Mouse (Mus musculus) stomach, embryonic 14.5 days (tissue): Measurements from ENCODE around the gene Gm17334. TPM values are rescaled to one million over a fixed set of nuclear protein-coding genes. Genes with fewer than 3 reads are reported as not detected.

Experiments used
- ATAC-seq: fragments of 200-750 bp; cut with Nextera tagmentation; 2 replicates; pipeline ENCODE4 v1.8.0; 2017; ENCODE audit warnings: low read depth, moderate TSS enrichment; ENCODE audit not compliant: insufficient number of reproducible peaks, insufficient read depth, low FRiP score
- H3K27ac ChIP-seq: fragments of 300-500 bp; sonication (generic); 2 replicates; pipeline ENCODE4 v1.5.1; 2014; ENCODE audit warnings: mild to moderate bottlenecking, low read length, moderate library complexity, mixed read lengths
- H3K27me3 ChIP-seq: fragments of 300-500 bp; sonication (generic); 2 replicates; pipeline ENCODE4 v1.6.1; 2014; ENCODE audit warnings: low read length, control low read depth, mixed read lengths; ENCODE audit not compliant: control insufficient read depth, insufficient read depth
- H3K36me3 ChIP-seq: fragments of 300-500 bp; sonication (generic); 2 replicates; pipeline ENCODE4 v1.6.1; 2014; ENCODE audit warnings: mild to moderate bottlenecking, control low read depth, low read length, moderate library complexity, mixed read lengths; ENCODE audit not compliant: control insufficient read depth, insufficient read depth
- H3K4me1 ChIP-seq: fragments of 300-500 bp; sonication (generic); 2 replicates; pipeline ENCODE4 v1.6.1; 2014; ENCODE audit warnings: low read length, control low read depth, mixed read lengths; ENCODE audit not compliant: control insufficient read depth, insufficient read depth
- H3K4me2 ChIP-seq: fragments of 300-500 bp; sonication (generic); replicated peaks from 2 replicates; pipeline ENCODE4 v1.6.1; 2014; ENCODE audit warnings: low read depth, low read length, control low read depth
- H3K4me3 ChIP-seq: fragments of 300-500 bp; sonication (generic); 2 replicates; pipeline ENCODE4 v1.5.1; 2014; ENCODE audit warnings: low read depth, low read length, control low read depth
- H3K9ac ChIP-seq: fragments of 300-500 bp; sonication (generic); replicated peaks from 2 replicates; pipeline ENCODE4 v1.6.1; 2014; ENCODE audit warnings: low read depth, mild to moderate bottlenecking, control low read depth, low read length, moderate library complexity, mixed read lengths
- H3K9me3 ChIP-seq: fragments of 300-500 bp; sonication (generic); 2 replicates; pipeline ENCODE4 v1.6.1; 2016; ENCODE audit warnings: low read depth, low read length, control low read depth; ENCODE audit not compliant: control insufficient read depth
- WGBS: fragments of 180-500 bp; shearing (Covaris S2); extraction: QIAGEN DNeasy Blood & Tissue Kit; methylation state at CpG from one replicate; pipeline ENCODE4 v1.1.7; 2014; 5-methylcytosine and 5-hydroxymethylcytosine counted together
- polyA plus RNA-seq: library from polyadenylated mRNA; unstranded; fragments of >200 nt; fragmentation: Nextera tagmentation; extraction: Ambion mirVana; gene quantifications from 2 replicates; pipeline ENCODE4 v1.2.1, GENCODE M21; 2014

Gene Gm17334
- polyA plus RNA-seq, result 0.46 TPM in 1 of 2 replicates, not detected in the other

DNA sequence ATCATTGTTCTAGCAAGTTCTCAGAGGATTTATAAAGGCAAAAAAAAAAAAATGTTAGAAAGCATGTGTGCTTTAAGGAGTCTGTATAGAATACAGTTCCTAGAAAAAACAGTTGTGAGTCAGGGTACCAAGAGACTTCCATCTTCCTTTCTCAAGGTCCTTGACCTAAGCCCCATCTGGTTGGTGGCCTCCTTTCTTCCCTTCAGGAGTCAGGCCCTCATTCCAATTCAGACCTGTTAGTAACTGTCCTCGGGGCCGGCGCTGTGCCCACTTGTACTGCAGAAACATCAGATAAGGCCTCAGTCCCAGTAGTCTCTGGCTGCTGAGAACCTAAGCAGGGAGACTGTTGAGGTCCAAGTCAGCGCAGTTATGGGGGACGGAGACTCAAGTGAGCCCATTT lies at the start of gene Gm17334:
Gene Gm17334, minus strand, starts transcription at position 101 of the 400 bp plus-strand sequence.
- H3K4me2 ChIP-seq, result no peak within 1 kb of the TSS
- H3K9ac ChIP-seq, result no peak within 1 kb of the TSS
- no peak within 1 kb of the TSS for H3K4me3 ChIP-seq

DNA sequence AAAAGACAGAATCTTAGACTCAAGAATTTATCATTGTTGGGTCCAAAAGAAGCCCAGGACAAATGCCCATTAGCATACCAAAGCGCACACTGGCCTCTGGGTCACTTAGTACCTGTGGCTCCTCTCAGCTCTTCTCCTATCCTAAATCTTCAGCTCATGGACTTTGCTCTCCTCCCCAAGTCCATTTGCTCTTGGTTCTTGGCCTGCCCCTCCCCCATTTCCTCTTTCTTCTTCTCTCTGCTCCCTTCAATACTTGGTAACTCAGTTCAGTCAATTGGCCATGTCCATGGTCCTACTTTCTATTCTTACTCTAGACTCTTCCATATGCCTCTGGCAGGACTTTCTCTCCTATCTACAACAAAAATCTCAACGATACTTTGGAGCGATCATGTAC lies 49.0 kb upstream of the Gm17334 start:
- 93% methylated on average over 3 of the region's 3 CpGs for WGBS
- no peak for ATAC-seq
- Histone ChIP-seq H3K36me3 (no peaks in the 10 kb centered on the region), H3K9ac (no peak overlapping the region), H3K27ac (no peak overlapping the region), H3K4me3 (no peak overlapping the region), H3K9me3 (no peaks in the 10 kb centered on the region), H3K4me2 (no peak overlapping the region), H3K4me1 (no peaks in the 10 kb centered on the region), H3K27me3 (no peaks in the 10 kb centered on the region)

More for the DNA sequence above, at the start of gene Gm17334:
- H3K27ac ChIP-seq, result no peak within 1 kb of the TSS
- H3K4me1 ChIP-seq, result 0 out of 2 replicates have a peak, but pooled peaks cover 4% of the 10 kb centered on the region
- H3K36me3 ChIP-seq, result peaks cover 38% of the 10 kb centered on the region
- ATAC-seq, result no peak
- 89% methylated on average over 5 of the region's 5 CpGs for WGBS
- H3K27me3 ChIP-seq, result no peaks in the 10 kb centered on the region
- no peaks in the 10 kb centered on the region for H3K9me3 ChIP-seq

DNA sequence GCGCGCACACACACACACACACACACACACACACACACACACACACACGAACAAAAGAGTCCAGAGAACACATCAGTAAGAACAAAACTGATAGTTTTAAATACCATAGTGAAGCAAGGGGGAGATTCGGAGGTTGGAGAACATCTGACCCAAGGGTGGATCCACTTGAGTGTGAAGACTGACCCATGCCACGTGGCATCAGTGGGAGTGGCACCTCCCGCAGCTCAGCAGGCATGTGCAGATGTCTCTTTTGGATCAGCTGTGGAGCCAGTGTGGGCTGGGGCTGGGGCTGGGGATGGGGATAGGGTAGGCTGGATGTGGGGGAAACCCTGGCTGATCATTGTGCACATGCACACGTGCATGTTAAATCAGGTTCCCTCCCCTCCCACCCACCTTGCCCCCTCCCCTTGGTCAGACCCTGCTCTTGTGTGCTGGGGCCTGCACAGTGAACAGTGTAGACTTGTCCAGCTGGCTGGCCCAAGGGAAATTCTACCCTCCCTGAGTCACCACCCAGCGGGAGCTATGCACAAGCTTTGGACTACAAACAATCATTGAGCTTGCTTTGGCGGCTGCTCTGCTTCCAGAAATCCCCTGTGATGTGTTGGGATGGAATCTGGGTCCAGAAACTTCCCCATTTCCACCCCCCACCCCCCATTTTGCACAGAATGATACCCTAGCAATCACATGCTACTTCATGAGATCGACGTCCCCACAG lies 48.4 kb upstream of the Gm17334 start:
- Histone ChIP-seq H3K36me3 (no peaks in the 10 kb centered on the region), H3K4me2 (no peak overlapping the region), H3K9me3 (no peaks in the 10 kb centered on the region), H3K4me1 (no peaks in the 10 kb centered on the region), H3K27ac (no peak overlapping the region), H3K4me3 (no peak overlapping the region), H3K27me3 (no peaks in the 10 kb centered on the region), H3K9ac (no peak overlapping the region)
- WGBS, result 86% methylated on average over 11 of the region's 11 CpGs
- ATAC-seq, result no peak

DNA sequence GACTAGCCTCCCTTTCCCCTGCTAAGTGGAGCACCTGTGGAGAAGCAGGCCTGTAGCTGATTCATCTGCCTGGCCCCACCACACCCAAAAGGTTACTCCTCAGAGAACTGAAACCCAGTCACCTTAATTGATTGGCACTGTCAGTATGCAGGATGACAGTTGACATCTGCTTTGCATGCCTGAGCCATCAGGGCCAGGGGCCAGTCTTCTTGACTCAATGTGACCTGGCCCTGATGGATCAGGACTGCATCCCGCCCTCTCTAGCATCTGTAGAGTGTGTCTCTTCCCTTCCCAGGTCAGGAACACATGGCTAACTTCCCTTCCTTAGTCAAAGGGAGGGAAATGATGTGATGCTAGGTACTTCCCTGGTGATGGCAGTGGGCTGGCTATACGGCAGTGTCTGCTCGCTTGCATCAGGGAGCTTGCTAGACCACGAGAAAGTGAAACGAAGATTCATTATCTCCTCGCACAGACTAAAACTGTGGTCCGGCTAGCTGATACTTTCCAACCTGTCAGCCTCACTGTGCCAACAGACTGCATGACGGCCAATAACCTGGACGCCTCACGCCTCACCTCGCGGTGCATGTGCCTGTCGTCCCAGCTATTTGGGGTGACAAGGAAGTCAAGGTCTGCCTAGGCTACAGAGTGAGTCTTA lies 47.7 kb upstream of the Gm17334 start:
- Histone ChIP-seq H3K27ac (no peak overlapping the region), H3K4me2 (no peak overlapping the region), H3K36me3 (no peaks in the 10 kb centered on the region), H3K27me3 (no peaks in the 10 kb centered on the region), H3K4me3 (no peak overlapping the region), H3K9me3 (no peaks in the 10 kb centered on the region), H3K9ac (no peak overlapping the region), H3K4me1 (no peaks in the 10 kb centered on the region)
- ATAC-seq, result no peak
- 86% methylated on average over 13 of the region's 13 CpGs for WGBS

DNA sequence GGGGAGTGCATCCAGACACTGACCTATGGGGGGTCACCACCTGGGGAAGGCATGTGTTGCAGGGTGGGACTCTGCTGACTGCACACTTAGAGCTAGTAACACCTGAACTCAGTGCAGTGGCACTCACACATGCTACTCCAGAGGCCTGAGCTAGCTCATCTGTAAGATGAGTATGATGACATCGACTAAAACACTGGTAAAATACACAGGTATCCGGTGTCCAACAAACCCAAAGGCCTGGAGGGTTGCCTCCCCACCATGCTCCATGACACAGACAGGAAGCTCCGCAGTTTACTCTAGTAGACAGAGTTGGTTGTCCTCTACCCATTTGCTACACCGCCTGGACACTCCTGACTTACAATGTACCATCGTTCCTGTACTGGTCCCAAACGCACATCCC lies 46.5 kb upstream of the Gm17334 start:
- Histone ChIP-seq H3K27ac (no peak overlapping the region), H3K36me3 (no peaks in the 10 kb centered on the region), H3K4me1 (no peaks in the 10 kb centered on the region), H3K27me3 (no peaks in the 10 kb centered on the region), H3K4me3 (no peak overlapping the region), H3K4me2 (no peak overlapping the region), H3K9me3 (no peaks in the 10 kb centered on the region), H3K9ac (no peak overlapping the region)
- ATAC-seq, result no peak
- 89% methylated on average over 6 of the region's 6 CpGs for WGBS

DNA sequence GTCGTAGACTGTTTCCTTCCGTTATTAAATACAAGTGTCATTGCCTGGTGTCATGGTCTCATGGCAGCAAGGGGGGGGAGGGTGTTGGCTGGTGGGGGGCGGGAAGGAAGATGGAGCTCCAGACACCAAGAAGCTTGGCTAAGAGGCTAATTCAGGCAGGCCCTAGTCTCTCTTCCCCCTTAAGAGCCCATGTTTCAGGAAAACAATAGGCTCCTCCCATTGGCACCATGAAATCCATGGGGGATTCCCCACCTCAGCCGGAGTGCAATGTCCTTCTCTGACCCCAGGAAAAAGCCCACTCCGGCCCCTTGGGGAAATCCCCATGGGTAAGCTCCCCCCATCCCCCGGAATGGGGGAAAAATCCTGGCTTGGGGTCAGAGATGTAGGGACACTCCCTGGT lies 45.8 kb upstream of the Gm17334 start:
- no peak overlapping the region for H3K27ac ChIP-seq
- WGBS, result 65% methylated on average over 6 of the region's 6 CpGs
- no peaks in the 10 kb centered on the region for H3K27me3 ChIP-seq
- no peaks in the 10 kb centered on the region for H3K36me3 ChIP-seq
- H3K4me2 ChIP-seq, result no peak overlapping the region
- H3K9ac ChIP-seq, result no peak overlapping the region
- no peak overlapping the region for H3K4me3 ChIP-seq
- H3K4me1 ChIP-seq, result no peaks in the 10 kb centered on the region
- no peaks in the 10 kb centered on the region for H3K9me3 ChIP-seq
- no peak for ATAC-seq

DNA sequence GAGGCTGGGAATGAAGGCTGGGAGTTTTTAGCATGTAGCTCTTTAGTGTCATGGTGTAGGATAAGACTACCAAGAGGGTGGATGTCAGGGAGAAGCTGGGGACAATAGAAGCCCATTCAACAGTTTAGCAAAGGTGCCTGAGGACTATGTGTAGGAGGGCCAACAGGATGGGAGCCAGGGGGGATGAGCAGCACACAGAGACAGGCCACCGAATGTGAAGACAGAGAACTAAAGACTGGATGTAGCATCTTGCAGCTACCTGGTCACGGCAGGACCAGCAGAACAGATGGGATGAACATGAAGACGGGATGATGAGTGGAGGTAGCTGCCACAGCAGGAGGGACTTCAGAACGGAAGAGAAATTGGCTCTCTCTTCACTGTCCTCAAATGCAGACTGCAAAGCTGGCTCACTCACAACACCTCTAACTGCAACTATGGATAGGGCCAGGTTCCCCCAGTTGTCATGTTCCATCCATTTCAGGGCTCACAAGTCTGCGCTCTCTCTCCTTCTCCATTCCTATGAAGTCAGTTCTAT lies 43.9 kb upstream of the Gm17334 start:
- Histone ChIP-seq H3K9ac (no peak overlapping the region), H3K27ac (no peak overlapping the region), H3K4me1 (no peaks in the 10 kb centered on the region), H3K9me3 (no peaks in the 10 kb centered on the region), H3K36me3 (no peaks in the 10 kb centered on the region), H3K4me2 (no peak overlapping the region), H3K27me3 (no peaks in the 10 kb centered on the region), H3K4me3 (no peak overlapping the region)
- WGBS, result 95% methylated on average over 5 of the region's 5 CpGs
- ATAC-seq, result no peak

DNA sequence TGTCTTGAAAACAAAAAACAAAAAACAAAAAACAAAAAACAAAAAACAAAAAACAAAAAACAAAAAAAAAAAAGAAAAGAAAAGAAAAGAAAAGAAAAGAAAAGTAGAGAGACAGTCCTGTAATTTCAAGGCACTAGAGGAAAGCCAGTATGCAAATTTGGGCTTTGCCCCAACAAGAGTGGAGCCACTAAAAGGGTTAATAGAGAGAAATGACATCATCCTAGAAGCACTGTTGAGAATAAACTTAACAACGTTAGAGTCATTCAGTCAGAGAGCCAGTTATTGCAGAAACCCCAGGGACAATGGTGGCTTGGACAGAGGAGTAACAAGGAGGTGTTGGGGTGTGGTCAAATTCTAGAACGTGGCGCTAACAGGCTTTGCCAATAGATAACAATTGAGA lies 41.8 kb upstream of the Gm17334 start:
- Histone ChIP-seq H3K9ac (no peak overlapping the region), H3K4me2 (no peak overlapping the region), H3K36me3 (no peaks in the 10 kb centered on the region), H3K4me3 (no peak overlapping the region), H3K4me1 (0 out of 2 replicates have a peak, but pooled peaks cover under 1% of the 10 kb centered on the region), H3K9me3 (no peaks in the 10 kb centered on the region), H3K27me3 (no peaks in the 10 kb centered on the region), H3K27ac (no peak overlapping the region)
- WGBS, result 63% methylated on average over 3 of the region's 3 CpGs
- ATAC-seq, result no peak
